Mouse (Mus musculus) adrenal gland, adult 2 months (tissue): ENCODE measurements around the gene Nkx1-2. TPM values are rescaled to one million over a fixed set of nuclear protein-coding genes. Genes with fewer than 3 reads are reported as not detected.

ENCODE experiments used
- DNase-seq: peaks from one replicate; pipeline ENCODE4 v3.0.0; 2021
- long read RNA-seq: library from polyadenylated mRNA; stranded (forward); transcript quantifications from one replicate; pipeline ENCODE4 v2.0.0, GENCODE M21; 2021
- polyA plus RNA-seq: library from polyadenylated mRNA; depleted of rRNA; stranded (reverse); fragments of >200 nt; gene quantifications from 2 replicates; pipeline ENCODE4 v1.2.3, GENCODE M21; 2012; rRNA removed
- total RNA-seq, 2 experiments: library from RNA; stranded (reverse); gene quantifications; 2 replicates each; pipeline ENCODE4 v1.2.3; 2021

Nkx1-2 gene
- not detected for total RNA-seq
- polyA plus RNA-seq, result not detected in 2 replicates
- long read RNA-seq, result 0 reads

- DNase-seq, result no peak
Observed at GRCm38 (mm10) chr7:132599071-132599975, at the start of gene Nkx1-2. TSS of gene Nkx1-2 (minus strand) at chr7:132599637.

GRCm38 (mm10) chr7:132646514-132646913, 47.1 kb upstream of the Nkx1-2 start:
- DNase-seq, result no peak

GRCm38 (mm10) chr7:132644605-132645279, 45.3 kb upstream of the Nkx1-2 start:
- no peak for DNase-seq

- no peak for DNase-seq
Observed at GRCm38 (mm10) chr7:132641606-132642005, 42.2 kb upstream of the Nkx1-2 start.

GRCm38 (mm10) chr7:132640946-132641345, 41.5 kb upstream of the Nkx1-2 start:
- DNase-seq, result no peak

- peak; percentile 44 for DNase-seq
Observed at GRCm38 (mm10) chr7:132638446-132639087, 39.1 kb upstream of the Nkx1-2 start.

- DNase-seq, result no peak
Observed at GRCm38 (mm10) chr7:132637292-132637691, 37.9 kb upstream of the Nkx1-2 start.

GRCm38 (mm10) chr7:132631313-132631712, 31.9 kb upstream of the Nkx1-2 start:
- DNase-seq, result no peak

GRCm38 (mm10) chr7:132627448-132627847, 28.0 kb upstream of the Nkx1-2 start:
- no peak for DNase-seq

- no peak for DNase-seq
Observed at GRCm38 (mm10) chr7:132626174-132626573, 26.7 kb upstream of the Nkx1-2 start.

- DNase-seq, result peak; percentile 17
Observed at GRCm38 (mm10) chr7:132624161-132624560, 24.7 kb upstream of the Nkx1-2 start.

GRCm38 (mm10) chr7:132619975-132620918, 20.8 kb upstream of the Nkx1-2 start:
- peak; percentile 12 for DNase-seq

GRCm38 (mm10) chr7:132619549-132619948, 20.1 kb upstream of the Nkx1-2 start:
- no peak for DNase-seq

GRCm38 (mm10) chr7:132617021-132617564, 17.7 kb upstream of the Nkx1-2 start:
- no peak for DNase-seq

GRCm38 (mm10) chr7:132616391-132616790, 17.0 kb upstream of the Nkx1-2 start:
- DNase-seq, result no peak

- DNase-seq, result peak; percentile 65
Observed at GRCm38 (mm10) chr7:132615346-132615745, 15.9 kb upstream of the Nkx1-2 start.

GRCm38 (mm10) chr7:132611530-132611929, 12.1 kb upstream of the Nkx1-2 start:
- DNase-seq, result no peak

GRCm38 (mm10) chr7:132610468-132611318, 11.3 kb upstream of the Nkx1-2 start, which contains the start of gene Lhpp:
TSS of gene Lhpp (plus strand) at chr7:132610638.
- DNase-seq, result peak; percentile 92

- no peak for DNase-seq
Observed at GRCm38 (mm10) chr7:132608316-132609020, 9.0 kb upstream of the Nkx1-2 start.
